Mouse (Mus musculus) thymus, postnatal 4 days (tissue): Measurements from ENCODE around the gene Ank.
"Not testable (repeated sequence)": the region's sequence is repeated elsewhere in the genome, so short reads cannot be mapped to it uniquely, and the experiment has no call there.

Source experiments
- DNase-seq: peaks from one replicate; pipeline ENCODE4 v3.0.0; 2021

Ank gene

GRCm38 (mm10) chr15:27467641-27468040 lies 1.2 kb downstream of the Ank start:
- peak; percentile 17 for DNase-seq

GRCm38 (mm10) chr15:27468822-27469488 lies 2.5 kb downstream of the Ank start:
- no peak for DNase-seq

- not testable (repeated sequence) for DNase-seq
Measured at GRCm38 (mm10) chr15:27470346-27470745, 3.9 kb downstream of the Ank start.

DNA sequence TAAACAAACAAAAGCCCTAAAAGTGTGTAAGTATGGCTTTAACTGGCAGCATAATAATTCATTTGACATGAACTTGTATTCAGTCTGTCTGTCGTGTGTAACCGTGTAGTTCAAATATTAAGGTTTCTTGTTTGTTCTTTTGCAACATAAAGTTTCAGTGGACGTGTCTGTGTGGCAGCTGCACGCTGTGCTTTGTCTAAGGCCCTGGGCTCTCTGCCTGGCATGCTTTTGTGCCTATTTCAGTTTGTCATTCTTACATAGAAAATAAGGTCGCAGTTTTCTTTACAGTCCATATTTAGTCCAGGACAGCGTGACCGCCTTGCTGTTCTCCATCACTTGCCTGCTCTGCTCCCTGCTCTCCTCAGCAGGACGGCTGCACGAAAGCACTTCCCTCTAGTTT lies 5.8 kb downstream of the Ank start:
- DNase-seq = no peak

DNA sequence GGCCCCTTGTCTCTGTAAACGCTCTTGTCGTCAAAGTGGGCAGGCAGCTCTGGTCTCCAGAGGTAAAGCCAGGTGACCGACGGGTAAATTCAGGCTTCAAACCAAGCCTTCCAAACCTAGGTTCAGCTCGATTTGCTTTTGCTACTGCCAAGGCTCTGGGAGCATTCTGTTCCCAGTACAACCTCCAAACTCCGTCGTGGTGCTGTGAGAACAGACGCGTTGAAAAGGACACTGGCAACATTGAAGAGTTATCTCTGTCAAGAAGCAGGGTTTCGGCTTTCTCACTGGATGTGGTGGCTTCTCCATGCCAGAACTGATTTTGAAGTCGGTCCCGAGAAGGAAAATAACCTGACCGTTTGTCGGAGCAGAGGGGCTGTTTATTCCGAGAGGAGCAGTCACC lies 9.5 kb downstream of the Ank start:
- DNase-seq = no peak

DNA sequence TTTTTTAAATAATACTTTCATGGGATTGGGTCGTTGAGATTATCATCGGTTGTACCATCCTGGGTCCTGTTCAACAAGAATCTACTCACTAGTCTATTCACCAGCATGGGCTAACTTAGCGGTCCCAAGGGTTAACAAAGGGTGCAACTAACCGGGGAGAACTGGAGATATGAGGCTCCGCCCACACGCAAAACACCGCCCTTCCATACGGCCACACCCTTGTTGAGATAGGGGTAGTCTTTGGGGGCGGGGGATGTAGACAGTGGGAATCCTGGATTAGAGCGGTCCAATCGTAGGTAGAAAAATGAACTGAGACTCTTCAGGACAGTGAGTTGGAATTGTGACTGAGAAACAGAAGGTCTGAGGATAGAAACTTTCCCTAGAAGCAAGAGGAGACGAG lies 10.2 kb downstream of the Ank start:
- no peak for DNase-seq

DNA sequence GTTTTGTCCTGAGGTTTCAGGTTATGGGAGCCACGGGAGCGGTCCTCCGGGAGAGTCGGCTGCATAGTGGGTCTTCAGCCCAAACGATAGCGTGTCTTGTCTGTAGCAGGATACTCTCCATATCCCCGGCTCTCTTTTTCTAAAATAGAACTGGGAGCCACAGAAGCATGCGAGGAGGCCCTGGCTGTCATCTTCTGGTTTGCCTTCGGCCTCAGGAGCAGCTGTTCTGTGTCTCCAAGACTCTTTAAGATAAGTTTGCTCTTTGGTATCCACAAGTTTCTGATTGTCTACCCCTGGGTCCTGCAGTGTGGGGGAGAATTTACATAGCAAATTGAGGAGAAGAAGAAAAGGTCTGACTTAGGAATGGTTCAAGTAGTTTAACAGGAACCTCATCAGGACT lies 10.7 kb downstream of the Ank start:
- DNase-seq = no peak

GRCm38 (mm10) chr15:27477630-27478029 lies 11.2 kb downstream of the Ank start:
- DNase-seq = no peak

DNA sequence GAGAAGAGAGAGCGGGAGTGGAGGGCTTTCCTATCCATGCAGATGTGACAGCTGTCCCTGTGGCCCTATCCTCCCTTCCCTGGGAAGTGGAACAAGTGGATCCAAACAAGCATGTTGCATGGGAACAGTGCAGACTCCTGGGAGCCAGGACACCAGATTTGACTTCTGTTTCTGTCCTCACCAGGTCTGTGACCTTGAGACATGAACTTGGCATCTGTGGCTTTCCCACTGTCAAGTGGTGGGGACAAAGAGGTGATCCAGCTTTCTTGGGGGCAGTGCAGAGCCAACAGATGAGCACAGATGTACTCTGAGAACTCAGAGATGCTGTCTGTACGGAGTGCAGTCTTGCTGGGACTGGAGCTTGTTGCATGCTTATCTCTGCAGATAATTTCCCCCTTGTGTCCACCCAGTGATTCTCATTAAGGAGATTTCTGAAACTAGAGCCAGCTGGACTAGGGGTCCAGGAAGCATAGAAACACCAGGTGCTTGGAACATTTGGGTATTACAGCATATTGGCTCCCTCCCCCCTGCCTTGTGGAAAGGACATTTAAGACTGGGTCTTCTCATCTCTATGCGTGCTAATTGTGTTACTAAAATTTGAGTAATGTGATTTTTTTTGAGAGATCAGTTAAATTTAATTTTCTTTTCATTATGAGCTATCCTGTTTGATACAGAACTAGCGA lies 14.0 kb downstream of the Ank start:
- DNase-seq = no peak

GRCm38 (mm10) chr15:27481956-27482355 lies 15.5 kb downstream of the Ank start:
- DNase-seq = no peak

- DNase-seq = no peak
Measured at GRCm38 (mm10) chr15:27483183-27483582, 16.7 kb downstream of the Ank start.

GRCm38 (mm10) chr15:27485567-27486278 lies 19.2 kb downstream of the Ank start:
- no peak for DNase-seq

DNA sequence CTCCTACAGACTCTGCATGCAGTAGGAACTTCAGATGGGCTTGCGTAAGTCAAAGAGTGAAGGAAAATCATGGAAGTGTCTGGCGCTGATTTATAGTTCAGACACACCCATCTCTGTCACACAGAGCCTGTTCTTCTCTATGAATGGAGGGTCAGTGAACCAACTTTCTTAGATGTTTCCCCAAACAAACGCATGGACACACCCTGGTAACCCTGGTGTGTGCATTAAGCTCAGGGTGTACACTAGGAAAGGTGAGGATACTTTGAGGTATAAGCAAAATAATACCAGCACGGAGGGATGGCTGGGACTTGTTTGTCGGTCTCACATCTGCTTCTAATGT lies 19.8 kb downstream of the Ank start:
- no peak for DNase-seq

- peak; percentile 28 for DNase-seq
Measured at GRCm38 (mm10) chr15:27487059-27487458, 20.6 kb downstream of the Ank start.

DNA sequence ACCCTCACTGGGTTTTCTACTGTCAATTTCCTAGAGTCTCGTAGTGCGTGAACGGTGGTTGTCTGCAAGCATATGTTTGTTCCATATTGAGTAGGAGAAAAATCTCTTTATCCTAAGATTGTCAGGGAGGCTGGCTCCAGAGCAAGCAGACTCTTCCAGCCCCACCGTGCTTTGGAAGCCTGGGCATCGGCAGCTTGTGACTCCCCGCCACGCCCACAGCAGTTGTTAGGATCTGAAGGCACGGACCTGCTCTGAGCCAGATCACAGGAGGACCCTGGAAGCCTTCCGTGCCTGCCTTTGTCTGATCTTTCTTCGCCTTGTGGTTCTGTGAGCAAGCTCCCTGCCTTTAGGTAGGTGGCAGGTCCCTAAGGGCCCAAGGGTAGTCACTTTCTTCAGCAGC lies 21.6 kb downstream of the Ank start:
- no peak for DNase-seq

DNA sequence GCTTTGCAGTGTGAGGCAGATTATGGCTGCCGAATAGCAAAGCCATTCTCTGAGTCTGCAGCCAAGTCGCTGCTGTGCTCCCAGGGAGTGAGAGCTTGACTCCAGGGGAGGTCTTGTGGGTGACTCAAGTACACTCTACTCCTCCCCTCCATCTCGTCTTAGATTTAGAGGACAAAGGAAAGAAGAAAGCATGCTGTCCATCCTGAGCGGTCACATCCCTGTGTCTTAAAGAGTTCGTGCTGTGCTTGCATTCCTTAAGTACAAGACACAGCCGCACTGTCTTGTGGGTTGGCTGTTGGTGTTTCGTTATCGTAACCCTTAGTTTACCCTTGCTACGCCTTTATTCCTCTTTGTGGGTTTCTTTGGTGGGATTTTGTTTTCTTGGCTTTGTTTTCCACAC lies 24.2 kb downstream of the Ank start:
- no peak for DNase-seq

DNA sequence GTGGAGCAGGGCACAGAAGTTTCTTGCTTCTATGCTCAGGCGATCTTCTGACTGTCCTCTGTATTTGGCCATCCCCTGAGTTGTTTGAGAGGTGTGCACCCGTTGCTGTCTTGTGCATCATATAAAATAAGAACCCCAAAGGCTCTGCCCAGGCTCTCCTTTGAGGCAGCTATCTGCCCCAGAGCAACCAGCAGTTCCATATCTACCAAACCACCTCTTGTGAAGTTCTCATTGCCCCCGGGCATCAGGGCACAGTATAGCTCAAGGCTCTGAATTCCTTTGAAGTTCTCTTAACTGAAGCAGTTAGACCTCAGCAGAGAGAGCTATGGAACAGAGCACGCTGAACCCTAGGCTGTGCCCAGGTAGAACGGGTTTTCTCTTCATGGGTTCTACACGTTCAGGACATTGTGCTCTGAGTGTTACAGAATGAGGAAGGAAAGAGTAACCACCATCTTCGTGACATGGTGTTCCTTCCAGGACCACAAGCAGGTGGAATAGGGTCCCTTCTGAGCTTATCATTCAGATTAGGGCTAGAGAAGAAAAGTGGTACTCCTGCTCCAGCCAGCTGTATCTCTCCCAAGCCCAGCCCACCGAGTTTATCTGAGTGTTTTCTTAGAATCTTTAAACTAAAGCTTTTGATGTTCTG lies 25.1 kb downstream of the Ank start:
- no peak for DNase-seq

DNA sequence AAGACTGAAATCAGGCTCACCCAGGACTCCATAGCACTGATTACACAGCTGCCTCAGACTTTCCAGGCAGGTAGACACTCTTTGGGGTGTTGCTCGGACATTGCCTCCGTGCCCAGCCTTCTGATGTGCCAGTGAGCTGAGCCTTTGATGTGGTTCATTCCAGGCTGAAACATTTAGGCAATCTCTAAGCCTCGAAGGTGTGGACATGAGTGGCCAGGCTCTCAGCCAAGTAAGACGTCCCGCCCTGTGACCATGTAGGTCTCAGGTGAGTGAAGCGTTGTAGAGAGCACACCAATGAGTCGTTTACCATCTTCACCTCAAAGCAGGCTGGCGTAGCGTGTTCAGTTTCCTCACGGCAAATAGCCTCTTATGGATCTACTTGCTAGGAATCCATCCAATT lies 25.7 kb downstream of the Ank start:
- no peak for DNase-seq

GRCm38 (mm10) chr15:27492734-27493133 lies 26.3 kb downstream of the Ank start:
- no peak for DNase-seq

- DNase-seq = no peak
Measured at GRCm38 (mm10) chr15:27493516-27493915, 27.0 kb downstream of the Ank start.

- no peak for DNase-seq
Measured at GRCm38 (mm10) chr15:27495981-27496401, 29.5 kb downstream of the Ank start.

DNA sequence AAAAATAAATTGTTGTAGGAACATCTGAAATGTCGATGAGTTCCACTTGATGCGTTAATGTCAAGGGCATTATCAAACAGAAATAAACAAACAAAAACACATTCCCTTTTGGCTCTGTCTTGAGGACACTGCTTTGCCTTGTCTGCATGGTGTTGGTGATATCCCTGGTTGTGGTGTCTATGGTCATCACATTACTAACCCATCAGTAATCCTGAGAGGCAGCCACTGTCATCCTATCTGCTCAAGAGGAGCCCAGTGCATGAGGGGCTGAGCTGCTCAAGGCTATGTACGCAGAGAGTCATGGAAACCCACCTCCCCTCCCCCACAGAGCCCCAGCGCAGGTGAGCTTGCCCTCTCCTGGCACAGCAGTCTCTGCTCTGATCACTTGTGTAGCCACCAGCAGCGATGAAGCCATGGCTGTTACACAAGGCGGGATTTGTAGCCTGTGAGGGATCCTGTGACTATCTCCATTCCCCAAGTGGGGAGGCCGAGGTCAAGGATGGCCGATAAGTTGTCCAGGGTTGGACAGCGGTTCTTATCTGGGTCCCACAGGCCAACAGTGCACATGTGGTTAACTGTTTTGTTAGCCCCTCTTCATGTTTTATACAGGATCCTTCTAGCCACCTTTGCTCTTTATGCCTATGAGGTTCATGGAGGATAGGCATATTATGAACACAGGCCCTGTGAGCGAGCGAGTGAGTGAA lies 30.3 kb downstream of the Ank start:
- DNase-seq = peak; percentile 22
